Mouse (Mus musculus): Measurements from ENCODE around the gene Mpp6.

Gene Mpp6

DNA sequence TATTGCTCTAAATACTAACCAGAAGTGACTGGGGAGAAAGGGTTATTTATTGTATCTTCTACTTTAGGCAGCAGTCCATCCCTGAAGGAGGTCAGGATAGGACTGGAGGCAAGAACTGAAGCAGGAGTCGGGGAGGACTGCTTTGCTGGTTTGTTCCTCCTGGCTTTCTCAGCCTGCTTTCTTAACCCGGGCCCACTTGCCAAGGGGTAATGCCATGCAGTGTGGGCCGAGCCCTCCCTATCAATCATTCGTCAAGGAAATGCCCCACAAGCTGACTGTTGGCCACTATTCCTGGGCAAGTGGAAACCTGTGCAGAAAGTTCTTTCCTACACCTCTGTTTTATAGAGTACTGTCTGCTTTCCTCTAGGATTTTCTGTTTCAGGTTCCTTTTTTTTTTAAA is 39.3 kb downstream of the Mpp6 start:
- no peak for DNase-seq (ENCODE audit: inconsistent ontology term)

DNA sequence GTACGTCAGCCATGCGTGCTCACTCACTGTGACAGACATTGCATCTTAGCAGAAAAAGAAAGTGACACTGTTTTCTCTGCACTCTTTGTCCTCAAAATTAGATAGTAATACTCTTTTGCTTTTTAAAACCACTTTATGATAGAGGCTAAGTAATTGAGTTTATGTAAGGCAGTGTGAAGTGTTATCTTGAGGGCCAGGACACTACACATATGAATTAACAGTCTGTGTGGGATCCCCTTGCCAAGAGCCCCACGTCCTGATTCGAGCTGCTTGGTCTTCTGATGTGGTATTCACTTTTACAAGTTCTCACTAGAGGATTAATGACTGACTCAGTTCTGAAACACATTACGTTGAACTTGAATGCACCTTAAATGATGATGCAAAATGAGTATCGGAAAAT is 49.8 kb downstream of the Mpp6 start:
- no peak for DNase-seq (ENCODE audit: inconsistent ontology term)

GRCm38 (mm10) chr6:50163013-50163412 is 53.0 kb downstream of the Mpp6 start:
- no peak for DNase-seq (ENCODE audit: inconsistent ontology term)

- DNase-seq (ENCODE audit: inconsistent ontology term): no peak
These were observed 58.8 kb downstream of the Mpp6 start for GRCm38 (mm10) chr6:50168821-50169220.

DNA sequence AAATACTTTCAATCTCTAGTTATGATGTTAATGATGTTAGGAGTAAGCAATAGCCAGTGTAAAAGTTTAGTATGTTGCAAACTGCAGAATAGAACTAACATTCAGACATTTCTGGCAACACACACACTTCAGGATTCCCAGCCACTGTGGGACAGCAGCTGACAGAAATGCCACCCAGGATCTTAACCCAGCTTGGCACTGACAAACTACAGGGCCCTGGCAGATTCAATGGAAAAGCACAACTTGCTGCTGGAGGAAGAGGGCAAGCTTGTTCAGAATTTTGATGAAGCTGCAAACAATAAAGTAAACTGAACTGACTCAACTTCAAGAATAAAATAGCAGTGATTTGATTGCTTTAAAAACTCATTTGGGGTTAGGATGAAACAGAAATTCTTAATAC is 59.7 kb downstream of the Mpp6 start:
- DNase-seq (ENCODE audit: inconsistent ontology term): peak; percentile 15

GRCm38 (mm10) chr6:50175736-50176135 is 65.7 kb downstream of the Mpp6 start:
- DNase-seq (ENCODE audit: inconsistent ontology term): no peak

DNA sequence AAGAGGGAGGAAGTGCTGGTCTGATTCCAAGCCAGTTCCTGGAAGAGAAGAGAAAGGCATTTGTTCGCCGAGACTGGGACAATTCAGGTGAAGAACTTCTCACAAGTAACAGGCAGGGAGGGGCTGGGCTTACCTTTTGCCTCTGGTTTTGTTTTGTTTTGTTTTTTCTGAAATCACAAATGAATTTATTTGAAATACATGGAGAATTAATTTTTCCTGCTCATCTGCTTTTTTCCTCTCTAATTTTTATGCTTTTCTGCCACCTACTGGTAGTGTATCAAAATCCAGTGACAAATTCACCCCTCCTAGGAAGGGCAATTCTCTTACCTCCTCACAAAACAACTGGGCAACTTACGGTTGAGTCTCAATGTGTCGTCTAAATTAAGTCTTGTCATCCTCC is 70.1 kb downstream of the Mpp6 start:
- DNase-seq (ENCODE audit: inconsistent ontology term): peak; percentile 39

DNA sequence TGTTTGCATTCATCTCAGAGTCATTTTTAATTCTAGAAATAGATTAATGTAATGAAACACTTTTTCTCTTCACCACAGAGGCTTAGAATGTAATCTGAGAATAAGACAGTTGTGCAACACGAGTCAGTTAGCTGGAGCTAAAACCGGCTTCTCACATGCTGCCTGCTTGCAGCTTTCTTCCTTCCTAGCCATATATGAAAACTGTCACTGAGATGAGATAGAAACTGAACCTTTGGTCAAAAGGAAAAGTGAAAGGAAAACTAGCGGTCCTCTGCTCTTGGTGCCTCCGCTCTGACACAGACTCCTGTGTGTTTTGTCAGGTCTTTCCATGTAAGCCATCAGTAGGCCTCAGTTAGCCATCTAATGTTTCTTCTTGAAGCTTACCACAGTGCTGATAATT is 77.9 kb downstream of the Mpp6 start:
- peak; percentile 9 for DNase-seq (ENCODE audit: inconsistent ontology term)

GRCm38 (mm10) chr6:50189376-50189775 is 79.3 kb downstream of the Mpp6 start:
- no peak for DNase-seq (ENCODE audit: inconsistent ontology term)

GRCm38 (mm10) chr6:50191605-50192004 is 81.6 kb downstream of the Mpp6 start:
- DNase-seq (ENCODE audit: inconsistent ontology term): no peak

DNA sequence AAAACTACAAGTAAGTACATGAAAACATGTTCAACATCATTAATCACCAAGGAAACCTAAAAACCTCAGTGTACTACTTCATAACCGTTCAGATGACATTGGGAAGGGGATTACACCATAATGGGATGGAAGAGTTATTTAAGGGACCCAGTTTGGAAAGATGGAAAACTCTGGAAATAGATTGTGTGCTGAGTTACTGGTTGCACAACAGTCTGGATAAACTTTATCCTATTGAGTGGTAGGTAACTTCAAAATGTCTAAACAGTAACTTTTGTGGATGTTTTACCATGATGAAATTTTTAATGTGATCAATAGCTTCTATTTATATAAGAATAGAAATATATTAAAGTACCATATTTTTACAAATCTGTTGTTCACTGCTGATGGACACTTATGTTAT is 82.1 kb downstream of the Mpp6 start:
- no peak for DNase-seq (ENCODE audit: inconsistent ontology term)

DNA sequence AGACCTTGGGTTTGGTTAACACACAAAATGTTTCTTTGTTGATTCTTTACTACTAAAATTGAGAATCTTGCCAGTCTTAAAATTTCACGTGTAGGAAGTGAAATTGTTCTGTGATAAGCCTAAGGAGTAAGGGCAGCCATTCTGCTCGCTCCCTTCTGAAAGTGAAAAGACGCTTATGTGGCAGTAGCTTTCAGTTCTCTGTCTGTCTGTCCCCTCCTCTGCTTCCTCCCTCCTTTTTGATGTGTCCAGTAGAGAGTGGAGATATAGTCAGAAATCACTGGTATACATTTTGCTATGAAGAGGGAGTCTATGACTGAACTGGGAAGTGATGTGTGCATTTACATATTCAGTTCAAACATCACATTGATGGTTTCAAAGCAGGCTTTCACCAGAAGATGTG is 82.8 kb downstream of the Mpp6 start:
- DNase-seq (ENCODE audit: inconsistent ontology term): no peak

- DNase-seq (ENCODE audit: inconsistent ontology term): no peak
These were observed 83.8 kb downstream of the Mpp6 start for GRCm38 (mm10) chr6:50193851-50194250.

DNA sequence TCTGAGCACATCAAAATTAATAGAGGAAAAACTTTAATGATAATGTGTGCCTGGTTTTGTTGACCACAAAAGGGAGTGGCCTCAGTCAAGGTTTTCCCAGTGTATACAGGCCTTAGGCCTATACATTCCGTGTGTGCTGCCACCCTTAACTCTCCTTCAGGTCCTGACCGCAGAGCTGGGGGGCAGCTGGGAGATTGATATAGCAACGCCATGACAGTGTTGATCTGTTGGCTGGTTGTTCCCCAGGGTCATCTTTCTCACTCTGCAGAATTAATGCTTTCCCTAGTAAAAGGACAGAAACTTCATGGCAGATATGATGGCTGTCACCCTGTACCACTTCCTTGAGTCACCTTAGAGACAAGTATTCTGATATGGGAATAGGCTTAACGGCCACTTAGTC is 94.3 kb downstream of the Mpp6 start:
- no peak for DNase-seq (ENCODE audit: inconsistent ontology term)

DNA sequence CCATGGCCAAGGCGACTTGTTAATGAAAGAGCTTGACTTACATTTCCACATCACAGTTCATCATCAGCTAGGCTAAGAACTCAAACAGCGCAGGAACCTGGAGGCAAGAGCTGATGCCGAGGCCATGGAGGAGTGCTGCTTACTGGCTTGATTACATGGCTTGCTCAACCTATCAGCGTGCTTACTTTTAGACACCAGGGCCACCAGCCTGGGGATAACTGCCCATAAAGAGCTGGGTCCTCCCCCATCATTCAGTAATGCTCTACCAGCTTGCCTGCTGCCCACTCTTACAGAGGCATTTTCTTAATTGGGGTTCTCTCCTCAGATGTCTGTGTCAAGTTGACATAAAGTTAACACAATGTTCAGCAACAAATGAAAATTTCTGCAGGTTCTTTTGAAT is 95.1 kb downstream of the Mpp6 start:
- DNase-seq (ENCODE audit: inconsistent ontology term): no peak

DNA sequence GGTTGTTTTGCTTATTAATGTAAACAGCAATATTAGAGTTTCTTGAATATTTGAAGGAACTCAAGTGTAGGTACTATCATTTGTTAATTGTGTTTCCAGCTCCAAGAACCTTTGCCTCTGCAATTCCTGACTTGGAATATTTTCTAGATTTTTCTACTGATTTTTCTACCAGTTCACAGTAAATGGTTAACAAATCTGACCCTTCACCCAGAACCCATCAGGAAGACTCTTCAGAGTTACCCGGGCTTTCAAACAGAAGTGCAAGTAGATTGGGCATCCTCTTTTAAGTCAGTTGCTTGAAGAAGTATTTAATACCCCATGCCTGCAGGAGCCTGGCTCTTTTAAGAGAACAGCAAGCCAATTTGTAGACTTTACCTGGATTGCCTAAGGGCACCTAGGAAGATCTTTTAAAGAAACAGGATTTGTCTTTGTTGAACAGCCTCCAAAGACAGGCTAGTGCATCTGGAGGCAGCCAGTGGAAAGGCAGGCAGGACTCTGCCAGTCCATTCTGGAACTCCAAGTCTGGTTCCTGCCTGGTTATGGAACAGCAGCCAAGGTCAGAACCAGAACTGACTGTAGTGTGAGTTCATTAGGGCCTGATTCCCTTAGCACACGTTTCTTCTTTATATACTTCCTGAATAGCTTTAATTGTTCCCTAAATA is 104.8 kb downstream of the Mpp6 start:
- DNase-seq (ENCODE audit: inconsistent ontology term): no peak

GRCm38 (mm10) chr6:50215373-50215745 is 105.3 kb downstream of the Mpp6 start:
- peak; percentile 69 for DNase-seq (ENCODE audit: inconsistent ontology term)

GRCm38 (mm10) chr6:50215986-50216385 is 105.9 kb downstream of the Mpp6 start:
- no peak for DNase-seq (ENCODE audit: inconsistent ontology term)

GRCm38 (mm10) chr6:50218628-50219027 is 108.6 kb downstream of the Mpp6 start:
- no peak for DNase-seq (ENCODE audit: inconsistent ontology term)

- DNase-seq (ENCODE audit: inconsistent ontology term): no peak
These were observed 109.0 kb downstream of the Mpp6 start for GRCm38 (mm10) chr6:50219066-50219465.

DNA sequence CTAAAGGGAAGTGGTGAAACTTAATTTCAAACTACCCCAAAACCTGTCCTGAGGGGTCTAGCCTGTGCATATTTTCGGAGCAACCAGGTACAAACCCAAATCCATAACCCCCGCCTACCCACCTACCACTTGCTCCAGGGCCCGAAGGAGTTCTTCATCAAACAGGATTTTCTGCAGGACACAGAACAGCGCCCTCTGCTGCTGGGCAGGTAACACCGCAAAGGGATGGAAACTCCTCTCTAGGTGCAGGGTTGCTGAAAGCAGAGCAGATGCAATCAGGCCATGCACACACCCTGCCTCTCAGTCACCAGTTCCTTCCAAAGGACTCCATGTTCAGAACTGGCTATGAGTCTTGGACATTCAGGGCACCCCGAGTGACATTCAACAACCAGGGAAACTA is 110.8 kb downstream of the Mpp6 start:
- no peak for DNase-seq (ENCODE audit: inconsistent ontology term)

DNA sequence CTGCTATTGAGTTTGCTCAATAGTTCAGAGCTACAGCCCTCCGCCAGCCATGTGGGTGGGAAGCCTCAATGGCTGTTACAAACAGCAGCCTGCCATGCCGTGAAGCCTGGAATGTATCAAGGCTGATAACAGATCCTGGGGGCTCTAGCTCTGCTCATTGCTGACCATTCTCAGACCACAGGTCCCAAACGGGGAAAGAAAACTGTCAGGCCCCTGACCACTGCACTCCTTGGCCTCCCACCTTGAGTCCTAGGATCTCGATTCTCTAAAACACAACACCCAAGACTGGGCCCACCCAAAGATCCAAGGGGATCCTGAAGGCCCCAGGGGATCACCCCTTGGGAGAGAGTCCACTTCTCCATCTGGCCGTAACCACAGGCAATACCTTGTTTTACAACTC is 112.3 kb downstream of the Mpp6 start:
- DNase-seq (ENCODE audit: inconsistent ontology term): no peak

- DNase-seq (ENCODE audit: inconsistent ontology term): no peak
These were observed 112.9 kb downstream of the Mpp6 start for GRCm38 (mm10) chr6:50222986-50223385.

DNA sequence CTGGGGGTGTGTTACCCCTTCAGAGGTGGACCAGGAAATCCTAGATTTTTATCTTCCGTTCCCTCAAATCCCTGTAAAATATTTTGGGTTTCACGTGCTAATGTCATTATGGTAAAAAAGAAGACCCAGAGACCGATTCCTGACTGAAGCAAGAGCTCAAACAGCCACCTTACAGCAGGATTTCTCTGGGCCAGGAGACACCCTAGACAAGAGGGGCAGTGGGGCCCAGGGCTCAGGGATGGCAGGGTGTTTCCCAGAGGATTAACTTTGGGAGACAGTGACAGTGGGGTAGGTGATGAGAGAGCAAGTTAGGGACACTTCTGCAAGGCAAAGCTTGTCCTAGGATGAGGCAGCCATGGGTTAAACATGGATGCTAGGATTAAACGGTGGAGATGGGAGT is 113.6 kb downstream of the Mpp6 start:
- DNase-seq (ENCODE audit: inconsistent ontology term): no peak
